Mouse (Mus musculus) adrenal gland, postnatal 4 days (tissue): ENCODE results near the gene Mast1. TPM values are rescaled to one million over a fixed set of nuclear protein-coding genes. Genes with fewer than 3 reads are reported as not detected.
"Not testable (repeated sequence)": the region's sequence is repeated elsewhere in the genome, so short reads cannot be mapped to it uniquely, and the experiment has no call there.

Experiments
- DNase-seq, 2 experiments: peaks; one replicate each; pipeline ENCODE4 v3.0.0; 2021 to 2022; ENCODE audit warnings: low spot score in 2 of 2, mixed read lengths in 2 of 2
- total RNA-seq, 2 experiments: library from RNA; stranded (reverse); gene quantifications; 2 replicates each; pipeline ENCODE4 v1.2.3; 2021

The Mast1 gene
- total RNA-seq, 2 experiments from 2014 or later, result 8.3 to 8.5 TPM

GRCm38 (mm10) chr8:84911854-84912253 lies 25.3 kb downstream of the Mast1 start:
- DNase-seq, result no peak

GRCm38 (mm10) chr8:84910551-84910950 lies 26.6 kb downstream of the Mast1 start:
- DNase-seq, result no peak

DNA sequence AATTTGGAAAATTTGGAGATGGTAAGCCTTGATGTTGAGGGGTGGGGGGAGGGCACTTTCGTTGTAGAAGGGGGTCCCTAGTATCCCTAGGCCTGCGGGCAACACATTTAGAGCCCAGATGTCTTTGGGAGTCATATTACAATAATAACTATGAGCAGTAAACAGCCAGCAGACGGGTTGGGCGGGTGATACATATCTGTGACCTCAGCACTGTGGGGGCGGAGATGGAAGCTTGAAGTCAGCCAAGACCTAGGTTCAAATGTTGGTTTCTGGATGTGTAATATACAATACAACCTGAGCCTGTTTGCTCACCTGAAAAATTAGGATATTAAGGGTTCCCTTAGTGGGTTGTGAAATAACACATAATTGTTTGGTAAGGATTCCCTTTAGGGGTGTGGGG lies 27.2 kb downstream of the Mast1 start:
- DNase-seq, result no peak

GRCm38 (mm10) chr8:84909162-84909767 lies 27.9 kb downstream of the Mast1 start:
- no peak for DNase-seq

DNA sequence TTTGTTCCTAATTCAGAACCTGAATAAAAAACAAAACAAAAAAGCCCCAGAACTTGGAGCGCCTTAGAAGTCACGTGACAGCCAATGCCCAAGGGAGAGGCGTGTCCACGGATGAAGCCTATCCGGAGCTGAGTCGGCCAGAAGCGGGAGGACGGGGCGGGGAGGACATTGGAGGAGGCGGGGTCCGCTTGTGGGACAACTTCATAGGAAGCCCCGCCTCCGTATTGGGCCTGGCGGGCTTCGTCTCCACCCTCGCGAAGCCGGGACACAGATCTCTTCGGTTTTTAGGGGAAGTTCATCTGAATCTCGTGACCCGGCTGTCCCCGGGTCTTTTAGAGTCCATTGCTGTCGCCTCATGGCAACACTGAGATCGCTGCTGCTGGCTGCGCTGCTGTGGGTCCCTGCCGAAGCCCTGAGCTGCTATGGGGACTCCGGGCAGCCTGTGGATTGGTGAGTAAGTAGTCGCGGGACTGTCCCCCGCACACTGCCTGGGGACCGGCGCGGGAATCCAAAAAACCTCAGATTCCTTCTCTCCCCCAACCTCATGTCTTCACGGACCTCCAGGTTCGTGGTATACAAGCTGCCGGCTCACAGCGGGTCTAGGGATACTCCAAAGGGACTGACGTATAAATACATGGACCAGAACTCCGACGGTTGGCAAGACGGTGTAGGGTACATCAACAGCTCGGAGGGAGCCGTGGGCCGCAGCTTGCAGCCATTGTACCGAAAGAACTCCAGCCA lies 28.6 kb downstream of the Mast1 start, which contains the start of gene Dnase2a:
Gene Dnase2a (plus strand): TSS at position 140 of the 741 bp plus-strand sequence.
- peak; percentile 80 to 89 for DNase-seq

DNA sequence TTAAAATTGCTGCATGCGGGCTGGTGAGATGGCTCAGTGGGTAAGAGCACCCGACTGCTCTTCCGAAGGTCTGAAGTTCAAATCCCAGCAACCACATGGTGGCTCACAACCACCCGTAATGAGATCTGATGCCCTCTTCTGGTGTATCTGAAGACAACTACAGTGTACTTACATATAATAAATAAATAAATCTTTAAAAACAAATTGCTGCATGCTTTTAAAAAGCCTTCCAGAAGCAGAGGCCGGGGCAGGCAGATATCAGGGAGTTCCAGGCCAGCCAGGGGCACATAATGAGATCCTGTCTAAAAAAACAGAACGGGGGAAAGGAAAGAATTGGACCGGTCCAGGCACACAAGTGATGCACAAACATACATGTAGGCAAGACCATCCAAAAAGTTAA lies 29.2 kb downstream of the Mast1 start:
- DNase-seq, result not testable (repeated sequence)

DNA sequence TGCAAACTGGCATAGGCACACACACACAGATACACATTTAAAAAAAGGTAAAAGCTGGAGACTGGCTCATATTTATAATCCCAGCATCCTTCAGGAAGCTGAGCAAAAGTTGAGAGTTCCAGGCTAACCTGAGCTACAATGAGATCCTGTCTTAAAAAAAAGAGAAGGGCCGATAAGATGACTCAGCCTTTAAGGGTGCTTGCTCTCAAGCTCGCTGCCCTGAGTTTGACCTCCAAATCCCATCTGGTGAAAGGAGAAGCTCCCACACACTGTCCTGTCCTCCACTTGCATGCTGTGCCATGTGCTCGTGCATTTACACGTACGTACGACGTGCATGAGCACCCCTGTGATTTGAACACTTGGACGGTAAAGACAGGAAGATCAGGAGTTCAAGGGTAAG lies 29.7 kb downstream of the Mast1 start:
- no peak for DNase-seq

DNA sequence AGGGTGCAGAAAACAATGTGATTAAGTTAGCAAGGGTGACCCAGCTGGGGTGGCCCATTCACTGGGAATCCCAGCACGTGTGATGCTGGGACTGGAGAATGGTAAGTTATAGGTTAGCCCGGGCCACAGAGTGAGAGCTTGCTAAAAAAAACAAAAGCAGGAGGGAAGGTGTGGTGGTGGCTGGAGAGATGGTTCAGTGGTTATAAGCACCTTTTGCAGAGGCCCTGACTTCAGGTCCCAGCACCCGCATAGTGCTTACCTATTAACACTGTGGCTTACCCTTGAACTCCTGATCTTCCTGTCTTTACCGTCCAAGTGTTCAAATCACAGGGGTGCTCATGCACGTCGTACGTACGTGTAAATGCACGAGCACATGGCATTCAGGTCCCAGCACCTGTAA lies 30.1 kb downstream of the Mast1 start:
- DNase-seq, result no peak

DNA sequence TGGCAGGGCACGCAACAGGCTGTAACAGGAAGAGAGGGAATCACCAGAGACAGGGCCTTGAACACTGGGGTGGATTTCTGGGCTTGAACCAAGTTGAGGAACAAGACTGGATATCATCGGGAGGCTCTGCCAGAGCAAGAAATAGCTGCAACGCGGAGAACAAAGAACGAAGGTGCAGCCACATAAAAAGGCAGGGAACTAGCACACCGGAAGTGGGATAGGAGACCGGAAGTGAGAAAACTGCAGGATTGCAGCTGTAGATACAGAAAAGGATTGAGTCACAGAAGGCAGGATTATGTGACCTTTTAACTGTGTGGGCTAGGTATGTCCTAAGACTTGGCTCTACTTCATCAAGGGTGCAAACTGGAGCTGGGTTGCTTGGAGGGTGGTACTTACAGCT lies 32.8 kb downstream of the Mast1 start:
- no peak for DNase-seq

DNA sequence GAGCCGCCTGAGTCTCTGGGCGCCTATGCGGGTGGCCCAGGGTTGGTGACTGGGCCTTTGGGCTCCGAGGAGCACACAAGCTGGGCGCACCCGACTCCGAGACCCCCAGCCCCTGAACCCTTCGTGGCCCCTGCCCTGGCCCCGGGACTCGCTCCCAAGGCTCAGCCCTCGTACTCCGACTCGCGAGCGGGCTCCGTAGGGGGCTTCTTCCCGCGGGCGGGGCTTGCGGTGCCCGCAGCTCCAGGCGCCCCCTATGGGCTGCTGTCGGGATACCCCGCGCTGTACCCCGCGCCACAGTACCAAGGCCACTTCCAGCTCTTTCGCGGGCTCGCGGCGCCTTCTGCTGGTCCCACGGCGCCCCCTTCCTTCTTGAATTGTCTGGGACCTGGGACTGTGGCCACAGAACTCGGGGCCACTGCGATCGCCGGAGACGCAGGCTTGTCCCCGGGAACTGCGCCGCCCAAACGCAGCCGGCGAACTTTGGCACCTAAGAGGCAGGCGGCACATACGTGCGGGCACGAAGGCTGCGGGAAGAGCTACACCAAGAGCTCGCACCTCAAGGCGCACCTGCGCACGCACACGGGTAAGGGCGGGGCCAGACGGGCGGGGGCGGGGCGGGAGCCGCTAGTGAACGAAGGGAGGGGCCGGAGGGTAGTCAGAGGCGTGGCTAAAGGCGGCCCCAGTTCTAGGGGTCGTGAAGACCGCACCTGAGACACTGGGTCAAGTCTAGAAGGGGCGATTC lies 34.1 kb downstream of the Mast1 start:
- DNase-seq, result peak; percentile 74 to 85

DNA sequence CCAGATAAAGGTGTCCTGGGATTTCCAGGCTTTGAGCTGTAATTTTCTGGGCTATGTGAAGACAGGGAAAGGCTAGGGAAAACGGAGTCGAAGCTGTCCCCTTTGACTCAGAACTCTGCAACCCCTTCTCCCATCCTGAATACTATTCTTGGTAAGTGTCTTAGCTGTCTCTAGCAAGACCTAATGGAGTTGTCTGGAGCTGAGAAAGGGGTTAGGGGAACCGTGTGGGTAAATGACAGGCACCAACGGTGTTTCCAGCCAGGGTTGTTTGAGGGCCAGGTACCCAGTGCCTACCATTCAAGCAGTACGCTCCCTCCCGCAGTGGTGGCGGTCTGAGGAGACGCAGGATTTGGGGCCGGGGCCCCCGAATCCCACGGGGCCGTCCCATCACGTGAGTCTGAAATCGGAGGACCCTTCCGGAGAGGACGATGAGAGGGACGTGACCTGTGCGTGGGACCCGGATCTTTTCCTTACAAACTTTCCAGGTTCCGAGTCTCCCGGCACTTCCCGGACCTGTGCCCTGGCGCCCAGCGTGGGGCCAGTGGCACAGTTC lies 34.7 kb downstream of the Mast1 start:
- no peak for DNase-seq

GRCm38 (mm10) chr8:84901752-84902151 lies 35.4 kb downstream of the Mast1 start, which contains the start of gene Klf1:
Klf1 (plus strand) TSS chr8:84901928.
- no peak for DNase-seq

GRCm38 (mm10) chr8:84901071-84901470 lies 36.1 kb downstream of the Mast1 start:
- DNase-seq, result no peak

GRCm38 (mm10) chr8:84895963-84896362 lies 41.2 kb downstream of the Mast1 start:
- DNase-seq, result no peak

- DNase-seq, result peak in 1 of 2 experiments; percentile 80
These were observed 43.4 kb downstream of the Mast1 start, which contains the start of gene Gcdh for GRCm38 (mm10) chr8:84893709-84894134. Gcdh (minus strand) TSS chr8:84893921.

- DNase-seq, result no peak
These were observed 44.0 kb downstream of the Mast1 start for GRCm38 (mm10) chr8:84892993-84893708.

DNA sequence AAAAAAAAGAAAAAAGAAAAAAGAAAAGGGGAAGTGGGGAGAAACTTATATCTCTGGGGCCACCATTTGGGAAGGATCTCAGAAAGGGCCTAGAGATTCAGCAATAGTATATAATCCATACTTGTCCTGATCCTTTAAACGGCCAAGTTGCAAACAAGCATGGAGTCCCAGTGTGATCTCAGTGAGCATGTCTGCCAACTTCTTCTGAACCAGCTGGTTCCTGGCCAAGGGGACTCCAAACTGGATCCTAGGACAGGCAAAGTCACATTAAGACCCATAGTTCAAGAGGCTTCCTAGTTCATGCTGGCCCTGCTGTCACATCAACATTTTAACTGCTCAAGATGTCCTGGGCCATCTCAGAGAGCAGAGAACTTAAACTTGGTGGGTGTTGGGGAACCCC lies 48.0 kb downstream of the Mast1 start:
- DNase-seq, result no peak

GRCm38 (mm10) chr8:84888280-84888679 lies 48.9 kb downstream of the Mast1 start:
- no peak for DNase-seq

DNA sequence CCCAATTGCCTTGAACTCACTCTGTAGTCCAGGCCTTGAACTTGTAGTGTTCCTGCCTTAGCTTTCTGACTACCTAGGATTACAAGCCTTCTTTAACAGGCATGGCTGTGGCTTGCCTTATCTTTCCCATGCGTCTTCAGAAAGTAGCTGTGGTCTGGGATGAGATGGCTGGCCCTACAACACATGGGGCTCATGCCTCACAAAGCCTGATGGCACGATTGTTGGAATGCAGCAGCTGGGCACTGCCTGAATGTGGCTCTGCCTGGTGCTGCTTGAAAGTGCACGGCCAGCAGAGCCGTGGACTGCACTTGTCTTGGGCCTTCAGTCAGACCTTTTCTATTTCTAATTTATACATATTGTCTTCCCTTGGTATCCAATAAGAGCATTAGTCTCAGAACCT lies 52.4 kb downstream of the Mast1 start:
- DNase-seq, result no peak

- DNase-seq, result no peak
These were observed 58.2 kb downstream of the Mast1 start for GRCm38 (mm10) chr8:84878915-84879314.
